Mouse (Mus musculus) G1E-ER4 (cell line): ENCODE data around the gene Tcf25. TPM values are rescaled to one million over a fixed set of nuclear protein-coding genes. Genes with fewer than 3 reads are reported as not detected.

Experiments used
- GATA1 ChIP-seq: IDR thresholded peaks from one replicate; pipeline ENCODE4 v1.8.0; 2012; ENCODE audit warnings: low read length, inconsistent platforms
- polyA plus RNA-seq: library from polyadenylated mRNA; stranded (reverse); fragments of >175 nt; gene quantifications from 2 replicates; pipeline ENCODE4 v1.2.3, GENCODE M21; 2012

Gene Tcf25
- polyA plus RNA-seq, 1 experiment, result 104 TPM

DNA sequence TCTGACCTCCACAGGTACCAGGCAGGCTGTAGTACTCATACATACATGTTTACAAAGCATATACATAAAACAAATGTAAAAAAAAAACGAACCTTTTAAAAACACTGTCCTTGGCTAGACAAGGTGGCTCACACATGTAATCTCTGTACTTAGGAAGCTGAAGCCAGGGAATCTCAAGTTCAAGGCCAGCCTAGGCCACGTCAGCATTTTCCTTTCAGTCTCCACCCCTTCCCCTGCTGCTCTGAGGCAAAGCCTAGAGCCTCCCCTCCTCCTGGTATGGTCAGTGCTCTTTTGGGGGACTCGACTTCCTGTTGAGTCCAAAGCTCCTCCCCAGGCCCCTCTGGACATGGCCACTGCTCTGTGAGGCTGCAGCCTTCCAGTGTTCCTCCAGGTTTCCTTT, 13.5 kb downstream of the Tcf25 start:
- no peak for TF ChIP-seq GATA1

DNA sequence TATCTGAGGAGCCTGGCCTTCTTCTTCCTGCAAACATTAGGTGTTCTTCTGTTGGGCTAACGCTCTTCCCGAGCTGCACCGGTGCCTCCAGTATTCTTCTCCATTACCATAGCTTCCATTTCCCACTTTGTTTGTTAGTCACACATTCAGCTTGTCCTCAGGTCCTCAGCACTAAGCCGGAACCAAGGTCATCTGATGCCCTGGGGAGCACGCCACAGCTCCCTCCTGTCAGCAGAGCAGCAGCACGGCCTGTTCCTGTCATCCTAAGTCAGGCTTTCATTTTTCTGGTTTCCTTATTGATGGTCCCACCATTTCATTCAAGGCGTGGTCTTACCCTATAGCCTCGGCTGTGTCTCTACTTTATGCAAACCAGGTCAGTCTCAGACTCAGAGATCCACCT, 14.2 kb downstream of the Tcf25 start:
- TF ChIP-seq GATA1, result no peak

DNA sequence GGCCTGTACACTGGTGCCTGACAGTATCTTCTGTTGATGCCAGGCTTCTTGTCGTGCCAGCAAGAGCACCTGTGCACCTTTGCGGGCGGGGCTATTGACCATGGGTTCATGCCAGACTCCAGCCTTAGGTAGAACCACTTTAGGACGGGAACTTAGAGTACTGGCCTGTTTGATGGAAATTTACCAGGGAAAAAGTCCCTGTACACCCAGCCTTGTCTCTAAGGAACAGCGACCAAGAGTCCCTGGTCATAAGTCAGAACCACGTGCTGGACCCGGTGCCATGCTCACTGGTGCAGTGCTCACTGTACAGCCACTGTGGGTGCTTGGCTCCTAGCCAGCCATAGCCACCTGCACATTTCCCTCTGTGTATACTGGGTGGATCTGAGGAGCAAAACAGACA, 15.5 kb downstream of the Tcf25 start:
- no peak for TF ChIP-seq GATA1

DNA sequence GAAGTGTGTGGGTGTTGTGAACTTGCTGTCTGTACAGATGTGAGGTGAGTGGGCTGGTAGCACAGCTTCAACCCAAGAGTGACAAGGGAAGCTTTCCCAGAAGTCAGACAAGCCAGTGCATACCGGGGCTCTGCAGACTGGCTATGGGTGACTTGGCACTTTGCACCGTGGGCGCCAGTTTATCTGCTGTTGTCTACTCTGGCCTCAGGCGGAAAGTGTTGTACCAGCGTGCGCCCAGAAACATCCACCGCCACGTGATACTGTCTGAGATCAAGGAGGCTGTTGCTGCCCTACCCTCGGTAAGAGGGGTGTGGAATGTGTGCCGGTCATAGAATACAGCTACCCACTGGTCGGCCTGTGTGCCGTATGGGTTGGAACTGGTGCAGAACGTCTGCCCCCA, 24.8 kb downstream of the Tcf25 start:
- TF ChIP-seq GATA1, result no peak

DNA sequence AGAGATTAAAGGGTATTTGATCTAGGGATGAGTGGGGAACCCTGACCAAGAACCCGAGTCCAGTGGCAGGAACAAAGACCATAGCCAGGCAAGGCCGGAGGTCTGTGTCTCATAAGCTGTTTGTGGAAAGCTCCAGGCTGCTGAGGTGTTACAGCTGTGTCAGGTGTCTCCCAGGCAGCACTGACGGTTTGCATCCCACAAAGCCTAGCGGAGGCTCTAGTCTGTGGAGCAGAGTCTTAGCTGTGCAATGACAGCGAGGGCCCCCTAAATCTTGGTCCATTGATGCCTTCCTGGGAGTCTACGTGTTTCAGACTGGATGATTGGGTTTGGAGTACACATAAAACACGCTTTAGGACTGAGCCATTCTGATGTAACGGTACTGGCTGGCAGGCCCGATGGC, 28.4 kb downstream of the Tcf25 start:
- no peak for TF ChIP-seq GATA1

DNA sequence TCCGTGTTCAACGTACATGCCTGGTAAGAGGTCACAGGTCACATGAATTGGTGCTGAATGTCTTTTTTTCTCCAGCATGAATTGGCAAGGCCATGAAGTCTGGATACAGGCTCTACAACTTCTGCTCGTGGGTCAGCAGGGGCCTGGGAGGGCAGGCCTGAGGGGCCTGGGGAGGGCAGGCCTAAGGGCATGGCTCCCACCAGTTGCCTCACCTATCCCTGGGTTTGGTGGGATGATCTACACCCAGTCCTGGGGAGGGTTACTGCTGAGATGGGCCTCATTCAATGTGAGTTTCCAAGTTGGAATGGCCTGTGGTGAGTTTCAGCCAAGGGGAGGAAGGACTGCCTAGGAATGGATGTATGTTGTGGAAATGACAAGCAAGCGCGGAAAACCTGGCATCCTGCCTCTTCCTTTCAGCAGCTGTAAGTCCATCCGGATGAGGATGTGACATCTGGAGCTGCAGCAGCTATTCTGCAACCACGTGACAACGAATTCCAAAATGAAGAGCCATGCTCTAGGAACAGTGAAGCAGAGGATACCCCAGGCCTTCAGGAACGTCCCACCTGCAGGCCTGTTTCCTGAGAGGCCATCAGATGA, 29.3 kb downstream of the Tcf25 start:
- TF ChIP-seq GATA1, result no peak

DNA sequence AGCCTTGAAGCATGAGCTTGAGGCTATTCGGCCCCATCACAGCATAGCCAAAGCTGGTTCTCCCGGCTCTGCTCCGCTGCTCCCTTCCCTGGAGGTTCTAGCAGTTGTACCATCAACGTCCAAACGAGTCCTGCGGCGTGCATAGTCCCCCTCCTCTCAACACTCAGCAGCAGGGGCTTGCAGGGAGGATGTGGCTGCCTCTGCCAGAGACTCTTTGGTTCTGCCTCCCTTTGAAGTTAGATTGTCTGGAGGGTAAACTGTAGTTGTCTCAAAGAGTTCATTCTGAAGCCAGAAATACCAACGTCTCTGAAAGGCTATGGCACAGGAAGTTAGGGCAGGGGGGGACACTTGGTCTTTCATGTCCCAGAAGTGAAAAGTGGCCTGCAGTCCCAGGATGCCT, 31.0 kb downstream of the Tcf25 start:
- no peak for TF ChIP-seq GATA1

DNA sequence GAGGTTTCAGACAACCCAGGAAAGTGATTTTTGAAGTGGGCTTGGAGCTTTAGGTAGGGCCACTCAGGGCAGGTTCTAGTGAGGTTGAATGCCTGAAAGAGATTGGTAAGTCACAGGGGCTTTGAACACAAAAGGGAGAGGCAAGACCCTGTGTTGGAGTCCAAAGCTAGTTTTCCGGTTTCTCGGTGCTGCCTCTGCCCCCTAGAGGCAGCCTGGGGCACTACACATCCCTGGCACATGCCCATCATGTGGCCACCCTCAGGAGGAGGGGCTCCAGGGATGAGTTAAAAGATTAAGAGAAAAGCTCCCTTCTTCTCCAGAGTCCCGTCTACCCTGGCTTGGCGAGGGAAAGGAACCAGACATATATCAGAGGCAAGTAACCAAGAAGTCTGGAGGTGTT, 33.2 kb downstream of the Tcf25 start, which contains the start of gene Mc1r:
Mc1r (plus strand) TSS at position 322 of the 400 bp plus-strand sequence.
- TF ChIP-seq GATA1, result no peak

DNA sequence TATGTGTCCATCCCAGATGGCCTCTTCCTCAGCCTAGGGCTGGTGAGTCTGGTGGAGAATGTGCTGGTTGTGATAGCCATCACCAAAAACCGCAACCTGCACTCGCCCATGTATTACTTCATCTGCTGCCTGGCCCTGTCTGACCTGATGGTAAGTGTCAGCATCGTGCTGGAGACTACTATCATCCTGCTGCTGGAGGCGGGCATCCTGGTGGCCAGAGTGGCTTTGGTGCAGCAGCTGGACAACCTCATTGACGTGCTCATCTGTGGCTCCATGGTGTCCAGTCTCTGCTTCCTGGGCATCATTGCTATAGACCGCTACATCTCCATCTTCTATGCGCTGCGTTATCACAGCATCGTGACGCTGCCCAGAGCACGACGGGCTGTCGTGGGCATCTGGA, 34.1 kb downstream of the Tcf25 start:
- TF ChIP-seq GATA1, result no peak

DNA sequence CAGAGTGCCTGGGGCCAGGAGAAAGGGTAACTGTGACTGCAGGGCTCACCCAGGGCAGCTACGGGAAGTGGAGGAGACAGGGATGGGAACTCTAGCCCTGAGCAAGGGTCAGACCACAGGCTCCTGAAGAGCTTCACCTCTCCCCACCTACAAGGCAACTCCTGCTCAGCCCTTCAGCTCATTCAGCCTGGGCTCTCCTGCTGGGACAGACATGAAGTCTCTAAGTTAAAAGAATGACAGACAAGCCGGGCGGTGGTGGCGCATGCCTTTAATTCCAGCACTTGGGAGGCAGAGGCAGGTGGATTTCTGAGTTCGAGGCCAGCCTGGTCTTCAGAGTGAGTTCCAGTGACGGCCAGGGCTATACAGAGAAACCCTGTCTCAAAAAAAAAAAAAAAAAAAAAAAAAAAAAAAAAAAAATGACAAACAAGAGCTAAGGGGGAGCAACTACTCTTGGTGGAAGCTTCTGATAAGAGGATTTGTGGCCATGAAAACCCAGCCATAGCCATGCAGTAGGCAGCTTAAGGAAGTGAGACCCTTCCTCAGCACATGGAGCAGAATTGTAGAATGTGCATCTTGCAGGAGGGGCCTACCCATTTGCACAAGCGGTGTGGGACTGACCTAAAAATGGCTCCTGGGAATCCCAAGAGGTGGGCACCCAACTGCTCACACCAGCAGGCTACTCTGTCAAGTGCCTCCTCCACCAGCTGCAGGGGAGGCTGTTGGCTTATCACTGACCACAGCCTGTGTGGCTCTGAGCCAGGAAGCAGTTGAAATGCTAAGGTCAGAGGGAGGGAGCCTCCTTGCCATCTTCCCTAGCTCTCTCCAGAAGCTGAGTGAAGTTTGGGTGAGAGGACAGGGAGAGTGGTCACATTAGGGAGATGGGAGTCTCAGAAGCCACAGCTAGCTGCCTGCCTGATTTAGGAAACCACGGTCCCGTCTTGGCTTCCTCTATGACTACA, 35.3 kb downstream of the Tcf25 start:
- TF ChIP-seq GATA1, result no peak

DNA sequence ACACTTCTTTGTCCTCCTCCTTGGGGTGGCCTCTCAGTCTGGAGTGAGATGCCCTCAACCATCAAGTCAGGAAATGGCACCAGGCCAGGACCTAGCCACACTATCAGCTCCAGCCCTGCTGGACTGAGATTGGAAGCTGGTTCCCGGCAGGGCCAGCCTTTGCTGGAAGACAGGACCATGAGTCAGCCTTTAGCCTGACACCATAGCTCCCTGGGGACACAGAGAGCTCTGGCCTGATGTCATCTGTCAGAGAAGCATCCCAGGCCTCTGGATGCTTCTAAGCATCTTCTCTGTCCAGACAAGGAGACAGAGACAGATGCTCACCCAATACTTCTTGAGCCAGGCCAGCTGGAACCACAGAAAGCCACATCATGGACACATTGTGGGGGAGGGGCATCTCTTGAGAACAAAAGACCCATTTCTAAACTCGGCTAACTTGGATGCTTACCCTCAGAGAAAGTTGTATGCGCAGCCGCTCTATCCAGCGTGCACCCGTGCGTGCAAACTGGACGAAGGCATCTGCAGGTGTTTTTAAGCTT, 36.6 kb downstream of the Tcf25 start:
- no peak for TF ChIP-seq GATA1

DNA sequence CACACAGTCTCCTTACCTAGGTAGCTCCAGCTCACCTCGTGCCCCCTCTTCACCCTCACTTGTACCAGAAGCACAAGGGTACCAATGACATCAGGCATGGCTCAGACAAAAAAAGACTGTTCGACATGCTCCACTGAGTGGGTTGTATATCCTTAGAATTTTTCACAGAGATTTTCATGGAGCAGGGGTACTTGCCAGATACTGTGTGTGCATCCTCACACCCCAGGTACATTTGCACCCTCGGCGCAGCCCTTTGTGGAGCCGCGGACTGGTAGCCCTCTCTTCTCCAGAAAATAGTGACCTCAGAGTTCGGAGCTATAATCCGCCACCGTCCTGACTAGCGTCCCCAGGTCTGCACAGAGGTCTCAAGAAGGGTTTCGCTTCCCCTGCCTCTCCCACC, 37.2 kb downstream of the Tcf25 start:
- TF ChIP-seq GATA1, result no peak

DNA sequence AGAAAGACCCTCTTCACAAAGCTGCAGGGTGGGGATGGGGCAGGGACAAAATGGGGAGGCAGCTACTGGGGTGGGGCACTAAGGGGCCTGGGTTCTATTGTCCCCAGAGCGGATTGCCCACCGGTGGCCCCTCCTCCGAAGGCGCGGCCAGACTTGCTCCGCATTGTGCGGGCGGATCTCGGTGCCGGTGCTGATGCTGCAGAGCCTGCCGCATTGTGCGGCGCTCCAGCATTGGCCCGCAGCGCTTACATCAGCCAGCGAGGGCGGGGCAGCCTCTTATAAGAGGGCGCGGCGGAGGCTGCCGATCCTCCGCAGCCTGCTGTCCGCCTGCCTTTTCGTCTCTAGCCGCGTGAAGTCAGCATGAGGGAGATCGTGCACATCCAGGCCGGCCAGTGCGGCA, 37.7 kb downstream of the Tcf25 start, which contains the start of gene Tubb3:
Tubb3 (plus strand) TSS at position 179 of the 400 bp plus-strand sequence.
- TF ChIP-seq GATA1, result no peak

DNA sequence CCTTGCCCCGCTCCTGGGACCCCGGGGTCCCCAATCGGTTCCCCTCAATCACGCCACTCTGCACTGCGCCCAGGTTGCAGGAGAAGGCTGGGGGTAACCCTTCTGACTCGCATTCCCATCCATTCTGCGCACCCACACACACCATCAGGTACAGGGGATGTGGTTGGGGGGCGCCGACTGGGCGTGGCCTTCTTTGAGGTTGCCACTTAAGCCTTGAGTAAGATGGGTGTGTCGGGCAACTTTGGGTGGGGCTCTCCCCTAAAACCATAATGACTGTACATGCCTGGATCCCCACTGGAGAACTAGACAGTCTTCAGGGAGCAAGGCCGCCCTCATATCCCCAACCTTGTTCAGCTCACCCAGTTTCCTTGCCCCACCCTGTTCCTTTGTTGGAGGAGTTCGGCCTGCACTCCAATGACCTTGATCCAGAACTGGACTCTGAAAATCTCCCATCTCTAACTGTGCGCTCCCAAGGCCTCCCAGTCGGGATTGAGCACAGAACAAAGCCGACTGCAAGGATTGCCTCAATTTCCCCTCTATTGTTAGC, 38.3 kb downstream of the Tcf25 start:
- TF ChIP-seq GATA1, result no peak

DNA sequence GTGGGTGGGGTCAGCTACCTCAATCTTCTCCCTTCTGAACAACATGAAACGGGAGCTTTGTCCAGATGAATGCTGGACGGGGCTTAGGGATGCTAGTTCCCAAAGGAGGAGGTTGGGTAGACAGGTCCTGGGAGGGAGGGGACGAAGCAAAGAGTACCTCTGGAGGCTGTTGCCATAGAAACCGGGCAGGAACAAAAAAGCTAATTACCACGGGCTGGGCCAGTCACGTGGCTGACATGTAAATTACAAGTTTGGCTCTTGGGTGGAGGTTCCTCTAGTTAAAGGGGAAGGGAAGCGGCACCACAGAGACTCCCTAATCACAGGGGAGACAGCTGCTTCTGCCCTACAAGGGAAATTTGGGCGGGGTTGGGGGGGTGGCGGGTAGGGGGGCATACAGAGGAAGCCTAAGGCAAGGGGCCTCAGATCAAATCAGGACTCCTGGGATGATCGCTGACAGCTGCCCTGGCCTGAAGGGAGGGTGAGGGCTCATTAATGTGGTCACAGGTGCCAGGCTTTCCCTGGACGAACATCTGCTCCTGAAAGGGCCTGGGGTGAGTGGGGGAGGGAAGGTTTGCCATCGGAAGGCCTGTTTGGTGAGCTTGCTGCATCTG, 39.1 kb downstream of the Tcf25 start:
- no peak for TF ChIP-seq GATA1

DNA sequence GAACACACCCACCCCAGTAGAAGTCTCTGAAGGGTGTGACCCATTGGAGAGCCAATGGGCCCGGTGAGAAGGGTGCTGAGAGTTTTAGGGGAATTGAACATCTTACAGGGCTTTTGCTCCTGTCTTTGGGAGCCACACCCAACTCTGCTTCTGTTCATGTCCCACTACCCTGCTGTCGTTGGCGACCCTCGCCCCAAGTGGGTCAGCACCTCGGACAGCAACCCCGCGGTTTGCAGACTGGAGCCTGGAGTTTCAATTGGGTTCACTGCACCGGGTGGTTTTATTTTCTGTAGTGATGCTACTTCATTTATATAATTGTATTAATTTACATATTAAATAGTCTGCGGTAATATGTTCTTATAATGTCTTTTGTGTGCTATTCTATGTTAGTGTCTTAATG, 40.7 kb downstream of the Tcf25 start:
- TF ChIP-seq GATA1, result no peak
